Mouse (Mus musculus): ENCODE measurements around the gene Vezt. TPM values are rescaled to one million over a fixed set of nuclear protein-coding genes. Genes with fewer than 3 reads are reported as not detected.

Gene Vezt
- total RNA-seq, 2 experiments from 2014 or later: 40.3 to 50.5 TPM

DNA sequence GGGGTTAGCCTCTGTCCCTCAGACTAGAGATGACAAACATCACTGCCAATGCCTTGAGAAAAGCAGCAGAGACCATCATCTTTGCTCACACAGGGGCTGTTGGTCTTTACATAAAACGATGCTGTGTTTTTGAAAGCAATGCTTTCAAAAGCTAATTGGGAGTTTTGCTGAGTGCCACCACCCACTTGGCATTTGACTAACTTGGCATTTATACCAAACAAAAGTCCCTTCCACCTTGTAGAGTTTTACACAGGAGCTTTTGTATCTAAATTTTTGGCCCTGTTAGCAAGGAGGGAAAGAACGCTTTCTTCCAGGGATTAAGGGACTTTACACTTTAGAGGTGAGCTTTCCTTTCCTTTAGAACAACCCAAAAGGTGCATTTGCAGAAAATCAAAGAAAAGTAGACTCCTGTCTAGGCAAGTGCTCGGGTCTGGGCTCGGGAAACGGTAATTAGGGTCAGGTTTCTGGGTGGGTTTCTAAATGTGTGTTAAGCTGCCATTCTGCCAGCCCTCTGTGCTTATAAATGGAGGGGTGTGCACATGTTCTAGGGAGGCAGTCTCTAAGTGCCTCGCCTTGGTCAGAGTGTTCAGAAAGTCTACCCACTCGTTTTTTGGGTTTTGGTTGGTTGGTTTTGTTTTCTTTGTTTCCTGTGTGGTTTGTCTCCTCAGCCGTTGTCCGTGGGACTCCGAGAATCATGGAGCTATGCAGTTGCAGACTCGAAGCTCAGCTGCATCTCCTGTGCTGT, 119.9 kb downstream of the Vezt start:
- no peak for TF ChIP-seq CTCF (IDR thresholded peaks at IDR 0.05)
- DNase-seq: no peak
- no peak overlapping the region for H3K4me3 ChIP-seq
- intact Hi-C loops (cut with DNase I): no loop called here
- H3K27ac ChIP-seq: no peak overlapping the region

DNA sequence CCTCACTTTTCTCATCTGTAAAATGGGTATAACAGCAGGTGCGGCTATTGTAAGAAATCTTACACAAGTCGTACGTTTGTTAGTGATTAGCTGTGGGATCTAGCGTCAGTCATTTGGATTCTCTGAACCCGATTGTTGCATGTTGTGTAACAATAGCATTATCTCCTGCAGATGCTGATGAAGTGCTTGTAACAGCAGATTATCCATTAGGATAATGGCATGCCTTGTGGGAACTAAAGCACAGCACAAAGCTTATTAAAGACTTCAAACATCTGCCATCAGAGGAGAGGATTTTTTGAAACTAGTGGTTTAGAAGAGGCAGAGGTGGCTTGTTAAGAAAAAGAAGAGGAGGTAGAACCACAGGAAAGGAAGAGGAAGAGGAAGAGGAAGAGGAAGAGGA, 122.1 kb downstream of the Vezt start:
- Histone ChIP-seq H3K4me3 (no peak overlapping the region), H3K27ac (no peak overlapping the region)
- TF ChIP-seq CTCF (IDR thresholded peaks at IDR 0.05): no peak
- intact Hi-C loops (cut with DNase I): no loop called here
- no peak for DNase-seq

DNA sequence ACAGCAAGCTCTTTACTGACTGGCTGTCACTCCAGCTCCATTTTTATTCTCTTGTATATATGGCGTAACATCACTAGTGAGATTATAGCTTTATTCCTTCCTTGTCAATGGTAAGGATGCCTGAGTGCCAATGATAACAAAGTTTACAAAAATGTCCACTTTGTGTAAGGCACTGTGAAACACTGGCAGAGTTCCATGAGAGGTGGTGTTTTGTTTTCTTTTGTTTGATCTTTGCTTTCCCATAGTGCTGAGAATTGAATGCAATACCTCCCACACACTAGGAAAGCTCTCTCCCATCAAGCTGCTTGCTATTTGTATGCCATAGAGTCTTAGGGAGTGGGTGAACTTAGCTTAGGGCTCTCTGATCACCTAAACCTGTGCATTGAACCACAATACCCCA, 122.7 kb downstream of the Vezt start:
- no peak for TF ChIP-seq CTCF (IDR thresholded peaks at IDR 0.05)
- DNase-seq: no peak
- intact Hi-C loops (cut with DNase I): no loop called here

DNA sequence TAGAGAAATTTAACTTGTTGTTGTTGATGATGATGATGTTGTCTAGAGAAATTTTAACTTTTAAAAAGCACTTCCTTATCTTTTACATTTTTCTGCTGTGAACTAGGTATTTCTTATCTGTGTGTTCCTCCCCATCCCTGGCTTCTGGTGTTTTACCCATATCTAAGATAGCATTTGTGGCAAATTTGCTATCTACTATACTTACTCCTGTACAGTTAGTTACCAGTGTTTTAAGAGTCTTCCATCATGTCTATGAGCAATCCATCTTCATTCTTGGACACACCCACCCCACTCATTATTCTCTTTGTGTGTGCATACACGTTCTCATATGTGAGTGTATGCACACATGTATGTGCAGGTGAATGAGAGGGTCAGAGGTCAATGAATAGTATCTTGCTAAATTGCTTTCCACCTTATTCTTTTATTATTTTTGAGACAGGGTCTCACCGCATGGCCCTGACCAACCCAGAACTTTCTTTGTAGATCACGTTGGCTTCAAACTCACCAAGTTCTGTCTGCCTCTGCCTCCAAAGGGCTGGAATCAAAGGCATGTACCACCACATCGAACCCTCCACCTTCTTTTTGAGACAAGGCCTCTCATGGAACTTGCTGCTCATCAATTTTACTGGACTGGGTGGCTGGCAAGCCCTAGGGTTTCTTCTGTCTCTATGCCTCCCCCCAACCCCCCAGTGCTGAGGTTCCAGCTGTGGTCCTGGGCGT, 123.3 kb downstream of the Vezt start:
- intact Hi-C loops (cut with DNase I): no loop called here
- Histone ChIP-seq H3K27ac (no peak overlapping the region), H3K4me3 (no peak overlapping the region)
- TF ChIP-seq CTCF (IDR thresholded peaks at IDR 0.05): no peak
- DNase-seq: no peak

More for the DNA sequence above, 122.7 kb downstream of the Vezt start:
- Histone ChIP-seq H3K4me3 (no peak overlapping the region), H3K27ac (no peak overlapping the region)

DNA sequence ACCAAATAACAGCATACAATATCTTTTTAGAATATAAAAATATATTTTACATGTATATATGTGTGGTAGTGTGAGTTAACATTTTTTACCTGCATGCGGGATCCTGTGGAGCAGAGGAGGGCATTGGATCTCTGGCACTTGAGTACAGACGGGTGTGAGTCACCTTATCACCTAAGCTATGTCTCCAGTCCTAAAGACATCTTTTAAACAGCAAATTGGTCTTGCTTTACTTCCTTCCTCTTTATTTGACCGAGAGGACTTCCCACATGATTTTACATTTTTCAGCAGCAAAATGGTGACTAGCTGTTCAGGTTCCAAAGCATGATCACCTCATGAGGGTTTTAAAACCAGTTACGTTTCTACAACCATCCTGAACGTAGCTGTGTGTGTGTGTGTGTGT, 124.3 kb downstream of the Vezt start:
- no peak for DNase-seq
- H3K4me3 ChIP-seq: no peak overlapping the region
- intact Hi-C loops (cut with DNase I): no loop called here
- no peak overlapping the region for H3K27ac ChIP-seq
- no peak for TF ChIP-seq CTCF (IDR thresholded peaks at IDR 0.05)

DNA sequence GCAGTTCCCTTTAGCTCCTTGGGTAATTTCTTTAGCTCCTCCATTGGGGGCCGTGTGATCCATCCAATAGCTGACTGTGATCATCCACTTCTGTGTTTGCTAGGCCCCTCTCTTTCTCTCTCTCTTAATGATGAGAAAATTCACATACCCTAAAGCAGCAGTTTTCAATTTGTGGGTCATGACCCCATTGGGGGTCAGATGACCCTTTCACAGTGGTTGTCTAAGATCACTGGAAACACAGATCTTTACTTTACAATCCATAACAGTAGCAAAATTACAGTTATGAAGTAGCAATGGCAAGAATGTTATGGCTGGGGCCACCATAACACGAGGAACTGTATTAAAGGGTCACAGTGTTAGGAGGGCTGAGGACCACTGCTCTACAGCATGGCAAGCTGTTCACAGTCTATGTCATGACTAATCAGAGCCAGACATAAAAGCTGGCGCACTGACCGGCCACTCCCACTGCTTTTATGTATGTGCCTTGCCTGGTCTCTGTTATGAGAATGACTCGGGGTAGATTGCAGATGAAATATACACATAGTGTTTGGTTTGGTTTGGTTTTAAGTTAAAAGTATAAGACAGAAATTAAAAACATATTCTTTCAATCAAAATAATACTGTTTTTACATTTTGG, 125.7 kb downstream of the Vezt start:
- intact Hi-C loops (cut with DNase I): no loop called here
- DNase-seq: no peak
- no peak for TF ChIP-seq CTCF (IDR thresholded peaks at IDR 0.05)
- Histone ChIP-seq H3K4me3 (no peak overlapping the region), H3K27ac (no peak overlapping the region)

DNA sequence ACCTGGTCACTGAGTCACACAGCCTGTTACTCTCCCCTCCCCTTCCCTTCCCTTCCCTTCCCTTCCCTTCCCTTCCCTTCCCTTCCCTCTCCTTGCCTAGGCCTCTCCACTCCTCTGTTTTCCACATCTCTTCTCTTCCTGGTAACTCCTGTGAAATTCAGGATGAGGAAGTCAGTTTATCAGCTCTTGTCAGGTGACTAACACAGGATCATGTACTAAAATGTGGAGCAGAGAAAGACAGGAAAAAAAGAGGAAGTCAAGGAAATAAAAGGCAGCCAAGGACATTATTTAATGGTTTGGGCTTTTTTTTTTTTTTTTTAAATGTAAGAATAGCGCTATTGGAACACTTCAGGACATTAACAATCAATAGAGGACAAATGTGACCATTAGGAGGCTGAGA, 126.6 kb downstream of the Vezt start:
- no peak for DNase-seq
- no peak for TF ChIP-seq CTCF (IDR thresholded peaks at IDR 0.05)

DNA sequence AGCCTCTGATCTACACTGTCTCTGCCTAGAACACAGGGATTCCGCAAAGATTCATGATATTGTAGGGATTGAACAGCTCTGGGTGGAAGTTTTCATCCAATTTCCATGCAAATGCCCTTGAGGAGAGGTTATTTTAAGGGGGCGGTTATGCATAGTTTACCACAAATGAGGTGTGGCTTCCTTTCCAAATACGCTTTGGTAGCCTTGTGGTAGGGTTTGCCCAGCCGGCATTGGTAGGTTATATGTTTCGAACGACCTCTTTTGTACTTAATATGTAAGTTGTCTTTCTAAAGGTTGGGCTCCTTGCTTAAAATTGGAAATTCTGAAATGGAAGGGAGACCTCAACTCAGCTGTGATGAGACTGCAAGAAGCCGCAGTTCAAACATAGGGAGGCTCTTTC, 127.1 kb downstream of the Vezt start:
- Histone ChIP-seq H3K4me3 (no peak overlapping the region), H3K27ac (no peak overlapping the region)
- DNase-seq: no peak
- intact Hi-C loops (cut with DNase I): no loop called here
- TF ChIP-seq CTCF (IDR thresholded peaks at IDR 0.05): no peak

More for the DNA sequence above, 126.6 kb downstream of the Vezt start:
- Histone ChIP-seq H3K4me3 (no peak overlapping the region), H3K27ac (no peak overlapping the region)
- intact Hi-C loops (cut with DNase I): no loop called here

DNA sequence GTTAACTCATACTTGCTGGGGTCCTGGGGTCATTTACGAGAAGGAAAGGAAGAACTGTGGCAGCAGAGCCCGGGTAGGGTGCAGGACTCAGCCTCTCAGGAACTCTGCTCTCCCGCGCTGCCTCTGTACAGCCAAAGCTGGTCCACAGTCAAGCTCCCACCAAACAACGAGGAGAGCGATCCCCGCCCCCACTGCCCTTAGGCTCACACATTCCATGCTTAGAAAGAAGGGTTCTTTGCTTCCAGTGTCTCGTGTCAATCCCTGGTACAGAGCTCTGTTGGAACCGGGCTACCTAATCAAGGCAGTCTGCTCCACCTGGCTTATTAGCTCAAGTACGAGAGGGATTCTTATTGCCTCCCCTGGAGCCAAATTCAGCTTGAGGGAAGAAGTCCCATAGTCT, 128.2 kb downstream of the Vezt start:
- Histone ChIP-seq H3K27ac (no peak overlapping the region), H3K4me3 (no peak overlapping the region)
- no peak for DNase-seq
- intact Hi-C loops (cut with DNase I): no loop called here
- TF ChIP-seq CTCF (IDR thresholded peaks at IDR 0.05): no peak

DNA sequence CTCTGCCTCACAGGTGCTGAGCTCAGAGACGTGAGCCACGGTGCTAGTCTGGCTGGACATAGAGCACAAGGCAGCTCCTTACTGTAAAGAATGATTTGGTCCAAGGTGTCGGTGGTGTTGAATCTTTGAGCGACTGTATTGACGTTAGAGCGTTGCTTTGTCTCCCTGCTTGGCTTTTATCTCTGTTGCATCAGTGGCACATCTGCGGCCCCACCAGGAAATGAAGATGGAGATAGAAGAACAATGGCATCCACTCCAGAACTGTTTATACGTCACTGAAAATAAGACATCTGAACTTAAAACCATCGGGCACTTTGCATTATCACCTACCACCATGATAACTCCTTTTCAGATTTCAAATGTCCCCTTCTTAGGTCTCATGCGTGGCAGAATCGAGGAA, 135.7 kb downstream of the Vezt start:
- intact Hi-C loops (cut with DNase I): no loop called here
- no peak for DNase-seq
- TF ChIP-seq CTCF (IDR thresholded peaks at IDR 0.05): no peak

DNA sequence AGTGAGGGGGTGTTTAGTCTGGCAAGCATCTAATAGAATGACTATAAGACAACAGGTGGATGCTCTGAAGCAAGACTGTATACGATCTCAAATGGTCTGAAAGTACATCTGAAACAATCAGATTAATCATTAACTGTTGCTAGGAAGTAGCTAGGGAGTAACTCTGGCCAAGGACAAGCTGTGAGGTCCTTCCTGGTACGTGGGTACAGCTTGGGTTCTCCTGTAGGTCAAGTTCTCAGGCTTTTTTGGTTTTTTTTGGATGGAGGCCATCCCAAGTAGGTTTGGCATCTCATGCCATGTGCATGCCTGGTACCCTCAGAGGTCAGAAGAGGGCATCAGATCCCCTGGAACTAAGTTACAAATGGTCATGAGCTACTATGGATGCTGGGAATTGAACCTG, 136.3 kb downstream of the Vezt start:
- intact Hi-C loops (cut with DNase I): no loop called here

More for the DNA sequence above, 135.7 kb downstream of the Vezt start:
- Histone ChIP-seq H3K4me3 (no peak overlapping the region), H3K27ac (no peak overlapping the region)

DNA sequence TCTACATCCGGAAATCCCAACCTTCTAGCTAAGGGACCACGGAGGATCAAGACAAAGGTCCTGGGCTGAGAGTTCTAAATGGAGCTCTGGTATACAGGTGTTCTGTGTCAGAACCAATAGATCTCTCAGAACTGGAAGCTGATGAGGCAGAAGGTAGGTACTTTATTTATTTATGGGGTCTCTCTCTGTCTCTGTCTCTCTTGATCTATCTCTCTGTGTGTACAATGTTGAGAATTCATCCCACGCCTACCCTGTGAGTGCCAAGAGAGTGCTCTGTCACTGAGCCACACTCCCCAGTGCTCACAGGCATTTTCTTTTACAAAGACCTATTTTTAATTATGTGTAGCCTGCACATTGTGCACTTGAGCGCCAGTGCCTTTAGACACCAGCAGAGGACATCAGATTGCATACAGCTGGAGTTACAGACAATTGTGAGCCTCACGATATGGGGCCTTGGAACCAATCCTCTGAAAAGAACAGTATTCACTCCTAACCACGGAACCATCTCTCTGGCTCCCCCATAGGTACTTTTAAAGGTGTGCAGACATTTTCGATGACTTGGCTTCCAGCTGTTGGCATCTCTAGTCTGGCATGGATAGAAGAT, 138.5 kb downstream of the Vezt start, which contains the start of gene Metap2:
TSS of gene Metap2 (minus strand) at position 51 of the 604 bp plus-strand sequence.
- H3K4me3 ChIP-seq: no peak within 1 kb of the TSS
- TF ChIP-seq CTCF (IDR thresholded peaks at IDR 0.05): no peak
- DNase-seq: no peak
- H3K27ac ChIP-seq: no peak within 1 kb of the TSS
- intact Hi-C loops (cut with DNase I): no loop called here

More for the DNA sequence above, 136.3 kb downstream of the Vezt start:
- no peak for TF ChIP-seq CTCF (IDR thresholded peaks at IDR 0.05)
- no peak overlapping the region for H3K4me3 ChIP-seq
- DNase-seq: no peak
- H3K27ac ChIP-seq: no peak overlapping the region

DNA sequence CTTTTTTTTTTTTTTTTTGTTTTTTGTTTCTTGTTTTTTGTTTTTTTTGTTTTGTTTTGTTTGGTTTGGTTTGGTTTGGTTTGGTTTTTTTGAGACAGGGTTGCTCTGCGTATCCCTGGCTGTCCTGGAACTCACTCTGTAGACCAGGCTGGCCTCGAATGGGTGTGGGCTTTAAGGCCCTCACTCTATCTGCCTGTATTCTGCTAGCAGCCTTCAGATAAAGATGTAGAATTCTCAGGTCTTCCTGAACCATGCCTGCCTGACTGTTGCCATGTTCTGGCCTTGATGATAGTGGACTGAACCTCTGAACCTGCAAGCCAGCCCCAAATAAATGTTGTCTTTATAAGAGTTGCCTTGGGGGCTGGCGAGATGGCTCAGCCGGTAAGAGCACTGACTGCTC, 143.1 kb downstream of the Vezt start:
- Histone ChIP-seq H3K4me3 (no peak overlapping the region), H3K27ac (no peak overlapping the region)
- TF ChIP-seq CTCF (IDR thresholded peaks at IDR 0.05): no peak
- no peak for DNase-seq
- intact Hi-C loops (cut with DNase I): loop anchor here (5.0 kb wide), 1 partner anchor 35 kb away; no protein-coding TSS in a partner anchor

Data from gastrocnemius, adult 2 months (tissue).